Mouse (Mus musculus): ENCODE measurements around the gene Oxct1.

DNA sequence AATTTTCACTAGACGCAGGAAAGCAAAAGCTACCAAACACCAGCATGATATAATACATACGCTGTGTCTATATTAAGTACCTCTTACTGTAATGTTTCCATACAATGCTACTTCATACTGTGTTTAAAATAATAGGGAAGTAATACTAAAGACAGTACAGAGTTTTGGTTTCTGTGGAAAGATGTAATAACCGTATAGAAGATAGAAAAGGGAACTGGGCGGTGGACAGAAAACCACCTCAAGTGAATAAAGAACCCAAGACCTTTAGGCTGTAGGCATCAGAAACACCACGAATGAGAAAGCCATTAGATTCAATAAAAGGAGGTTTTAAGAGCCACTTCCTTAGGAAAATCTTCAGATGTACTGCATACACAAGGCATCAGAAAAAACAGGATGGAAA lies 43.5 kb upstream of the Oxct1 start:
- TF ChIP-seq CTCF (IDR thresholded peaks at IDR 0.05; ENCODE audit: low read depth, low read length) (no peak), GATA1 (IDR thresholded peaks at IDR 0.05; ENCODE audit: borderline replicate concordance, low read length) (no peak), POLR2AphosphoS5 (IDR thresholded peaks at IDR 0.05; ENCODE audit: insufficient replicate concordance, low read depth, low read length) (no peak), TAL1 (conservative IDR thresholded peaks at IDR 0.05; ENCODE audit: low read depth, low read length) (no peak), GATA2 (IDR thresholded peaks at IDR 0.05; ENCODE audit: borderline replicate concordance, low read depth, low read length) (no peak)

All from G1E (cell line).